Mouse (Mus musculus): ENCODE data around the gene Tmeff1.

Gene Tmeff1

GRCm38 (mm10) chr4:48584421-48585240 lies at the start of gene Tmeff1:
Tmeff1 (plus strand) TSS chr4:48585174.
- DNase-seq (ENCODE audit: low spot score), result peak; percentile 82

- DNase-seq (ENCODE audit: low spot score), result no peak
These were observed 48.7 kb upstream of the Tmeff1 start for GRCm38 (mm10) chr4:48536275-48536674.

- no peak for DNase-seq (ENCODE audit: low spot score)
These were observed 48.0 kb upstream of the Tmeff1 start for GRCm38 (mm10) chr4:48537024-48537423.

- DNase-seq (ENCODE audit: low spot score), result no peak
These were observed 46.4 kb upstream of the Tmeff1 start for GRCm38 (mm10) chr4:48538581-48538980.

- DNase-seq (ENCODE audit: low spot score), result peak; percentile 84
These were observed 45.0 kb upstream of the Tmeff1 start, which contains the start of gene Msantd3 for GRCm38 (mm10) chr4:48539841-48540575. Msantd3 (plus strand) TSS chr4:48539935.

- peak; percentile 70 for DNase-seq (ENCODE audit: low spot score)
These were observed 44.3 kb upstream of the Tmeff1 start for GRCm38 (mm10) chr4:48540576-48541111.

GRCm38 (mm10) chr4:48541526-48542250 lies 43.3 kb upstream of the Tmeff1 start:
- peak; percentile 53 for DNase-seq (ENCODE audit: low spot score)

- DNase-seq (ENCODE audit: low spot score), result peak; percentile 24
These were observed 42.6 kb upstream of the Tmeff1 start for GRCm38 (mm10) chr4:48542351-48542750.

- no peak for DNase-seq (ENCODE audit: low spot score)
These were observed 41.7 kb upstream of the Tmeff1 start for GRCm38 (mm10) chr4:48543071-48543865.

- DNase-seq (ENCODE audit: low spot score), result no peak
These were observed 40.8 kb upstream of the Tmeff1 start for GRCm38 (mm10) chr4:48544141-48544540.

GRCm38 (mm10) chr4:48545966-48546365 lies 39.0 kb upstream of the Tmeff1 start:
- no peak for DNase-seq (ENCODE audit: low spot score)

- DNase-seq (ENCODE audit: low spot score), result peak; percentile 66
These were observed 38.1 kb upstream of the Tmeff1 start for GRCm38 (mm10) chr4:48546568-48547496.

GRCm38 (mm10) chr4:48548393-48549045 lies 36.5 kb upstream of the Tmeff1 start:
- DNase-seq (ENCODE audit: low spot score), result peak; percentile 68

- no peak for DNase-seq (ENCODE audit: low spot score)
These were observed 35.3 kb upstream of the Tmeff1 start for GRCm38 (mm10) chr4:48549661-48550060.

- no peak for DNase-seq (ENCODE audit: low spot score)
These were observed 32.4 kb upstream of the Tmeff1 start for GRCm38 (mm10) chr4:48552486-48553064.

GRCm38 (mm10) chr4:48554132-48554531 lies 30.8 kb upstream of the Tmeff1 start:
- no peak for DNase-seq (ENCODE audit: low spot score)

- DNase-seq (ENCODE audit: low spot score), result peak; percentile 72
These were observed 29.2 kb upstream of the Tmeff1 start for GRCm38 (mm10) chr4:48555729-48556128.

- no peak for DNase-seq (ENCODE audit: low spot score)
These were observed 25.3 kb upstream of the Tmeff1 start for GRCm38 (mm10) chr4:48559652-48560051.

GRCm38 (mm10) chr4:48561824-48562223 lies 23.1 kb upstream of the Tmeff1 start:
- DNase-seq (ENCODE audit: low spot score), result no peak
